Mouse (Mus musculus): Measurements from ENCODE around the gene Acp4. TPM values are rescaled to one million over a fixed set of nuclear protein-coding genes. Genes with fewer than 3 reads are reported as not detected.
"Not testable (repeated sequence)": the region's sequence is repeated elsewhere in the genome, so short reads cannot be mapped to it uniquely, and the experiment has no call there.

Acp4 gene
- polyA plus RNA-seq (2015; fragmentation: Nextera tagmentation; extraction: Ambion mirVana): not detected in 2 replicates

DNA sequence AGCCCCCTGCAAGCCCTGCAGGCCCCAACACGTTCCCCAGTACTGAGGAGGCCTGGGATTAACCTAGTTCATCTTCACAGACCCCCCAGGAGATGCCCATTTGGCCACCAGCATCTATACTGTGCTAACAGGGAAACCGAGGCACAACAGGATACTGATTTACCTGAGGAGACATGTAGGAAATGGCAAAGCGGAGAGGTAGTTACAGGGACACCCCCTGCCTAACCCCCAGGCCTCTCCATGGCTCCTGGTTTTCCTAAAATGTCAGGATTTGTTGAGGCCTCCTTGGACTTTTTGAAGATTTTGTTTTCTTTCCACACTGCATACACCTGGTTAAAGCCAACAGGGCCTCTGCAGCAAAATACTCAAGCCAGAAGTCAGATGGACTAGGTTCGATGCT is at the start of gene Acp4:
Gene Acp4 (minus strand): TSS at position 101 of the 400 bp plus-strand sequence.
- no peak within 1 kb of the TSS for H3K9ac ChIP-seq (ENCODE audit: low read length)
- H3K27ac ChIP-seq (ENCODE audit: low read length): no peak within 1 kb of the TSS
- WGBS: 70% methylated on average over 4 of the region's 4 CpGs
- peaks cover 11% of the 10 kb centered on the region; the same call in 1 of the 2 replicates for H3K36me3 ChIP-seq (ENCODE audit: control insufficient read depth, insufficient read depth)
- H3K4me1 ChIP-seq (ENCODE audit: control insufficient read depth, insufficient read depth, low read length): peaks cover 5% of the 10 kb centered on the region; the same call in 1 of the 2 replicates
- no peak within 1 kb of the TSS for H3K4me2 ChIP-seq (ENCODE audit: low read depth, low read length)
- ATAC-seq (replicated peaks; ENCODE audit: extremely low read depth, insufficient read depth, low FRiP score): no peak
- no peaks in the 10 kb centered on the region for H3K9me3 ChIP-seq (replicated peaks; ENCODE audit: control insufficient read depth, low read length)
- peaks cover 7% of the 10 kb centered on the region; the same call in 1 of the 2 replicates for H3K27me3 ChIP-seq (ENCODE audit: control insufficient read depth, insufficient read depth, low read length)
- H3K4me3 ChIP-seq (ENCODE audit: low read length): no peak within 1 kb of the TSS

GRCm38 (mm10) chr7:44306516-44307240 is 49.5 kb upstream of the Acp4 start, which contains the start of gene Clec11a:
Gene Clec11a (minus strand): TSS chr7:44306902.
- H3K4me1 ChIP-seq (ENCODE audit: control insufficient read depth, insufficient read depth, low read length): peaks cover 22% of the 10 kb centered on the region
- no peak for ATAC-seq (replicated peaks; ENCODE audit: extremely low read depth, insufficient read depth, low FRiP score)
- no peaks in the 10 kb centered on the region for H3K36me3 ChIP-seq (ENCODE audit: control insufficient read depth, insufficient read depth)
- peak within 1 kb of the TSS; percentile 74 for H3K4me3 ChIP-seq (ENCODE audit: low read length)
- H3K9me3 ChIP-seq (replicated peaks; ENCODE audit: control insufficient read depth, low read length): no peaks in the 10 kb centered on the region
- peak within 1 kb of the TSS; percentile 94 for H3K4me2 ChIP-seq (ENCODE audit: low read depth, low read length)
- 0 out of 2 replicates have a peak within 1 kb of the TSS, but pooled peaks have one; percentile 27 for H3K9ac ChIP-seq (ENCODE audit: low read length)
- WGBS: 64% methylated on average over 6 of the region's 6 CpGs
- H3K27ac ChIP-seq (ENCODE audit: low read length): peak within 1 kb of the TSS; percentile 49
- peaks cover 18% of the 10 kb centered on the region for H3K27me3 ChIP-seq (ENCODE audit: control insufficient read depth, insufficient read depth, low read length)

GRCm38 (mm10) chr7:44305686-44306085 is 48.5 kb upstream of the Acp4 start:
- H3K9me3 ChIP-seq (replicated peaks; ENCODE audit: control insufficient read depth, low read length): no peaks in the 10 kb centered on the region
- 19% methylated on average over 16 of the region's 16 CpGs for WGBS
- H3K4me3 ChIP-seq (ENCODE audit: low read length): peak overlapping the region; percentile 74
- peaks cover 10% of the 10 kb centered on the region for H3K27me3 ChIP-seq (ENCODE audit: control insufficient read depth, insufficient read depth, low read length)
- 0 out of 2 replicates have a peak overlapping the region, but pooled peaks have one; percentile 27 for H3K9ac ChIP-seq (ENCODE audit: low read length)
- peak overlapping the region; percentile 49 for H3K27ac ChIP-seq (ENCODE audit: low read length)
- no peak for ATAC-seq (replicated peaks; ENCODE audit: extremely low read depth, insufficient read depth, low FRiP score)
- no peaks in the 10 kb centered on the region for H3K36me3 ChIP-seq (ENCODE audit: control insufficient read depth, insufficient read depth)
- H3K4me1 ChIP-seq (ENCODE audit: control insufficient read depth, insufficient read depth, low read length): peaks cover 15% of the 10 kb centered on the region
- H3K4me2 ChIP-seq (ENCODE audit: low read depth, low read length): peak overlapping the region; percentile 94

DNA sequence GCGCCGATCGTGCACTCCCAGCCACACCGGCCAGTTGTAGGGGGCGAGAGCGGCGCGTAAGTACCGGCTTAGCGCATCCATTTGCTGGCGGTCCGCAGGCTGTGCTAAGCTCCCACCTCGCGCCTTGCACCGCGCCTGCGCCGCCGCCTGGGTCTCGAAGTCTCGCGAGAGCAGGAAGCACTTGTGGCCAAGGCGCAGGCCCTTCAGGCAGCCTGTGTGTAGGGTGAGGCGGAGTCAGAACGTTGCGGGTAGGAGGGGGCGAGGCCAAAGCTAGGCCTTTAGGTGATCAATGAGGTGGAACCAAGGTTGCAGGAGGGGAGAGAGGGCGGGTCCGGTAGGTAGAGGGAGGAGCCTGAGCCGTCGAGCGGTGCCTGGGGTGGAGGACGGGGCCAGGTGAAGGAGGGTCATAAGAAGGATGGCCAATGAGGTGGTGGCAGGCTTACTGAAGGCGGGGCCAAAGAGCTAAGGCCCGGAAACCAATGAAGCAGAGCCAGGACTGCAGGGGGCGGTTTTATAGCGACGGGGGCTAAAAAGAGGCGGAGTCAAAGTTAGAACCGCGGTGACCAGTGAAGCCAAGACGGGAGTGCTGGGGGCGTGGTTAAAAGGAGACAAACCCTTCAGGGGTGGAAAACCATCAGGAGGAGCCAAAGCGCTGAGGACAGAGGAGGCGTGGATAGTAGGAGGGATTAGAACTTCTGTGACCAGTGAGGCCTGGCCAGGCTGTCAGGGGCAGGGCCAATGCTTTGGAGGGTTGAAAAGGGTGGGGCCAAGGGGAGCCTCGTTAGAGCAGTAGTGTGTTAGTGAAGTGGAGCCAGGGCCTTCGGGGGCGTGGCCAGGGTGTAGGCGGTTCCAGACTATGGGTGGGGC is 47.8 kb upstream of the Acp4 start:
- Histone ChIP-seq H3K4me1 (ENCODE audit: control insufficient read depth, insufficient read depth, low read length) (peaks cover 12% of the 10 kb centered on the region), H3K4me2 (ENCODE audit: low read depth, low read length) (peak overlapping the region; percentile 94), H3K27me3 (ENCODE audit: control insufficient read depth, insufficient read depth, low read length) (peaks cover 11% of the 10 kb centered on the region), H3K9ac (ENCODE audit: low read length) (peak overlapping the region; percentile 97), H3K9me3 (replicated peaks; ENCODE audit: control insufficient read depth, low read length) (no peaks in the 10 kb centered on the region), H3K36me3 (ENCODE audit: control insufficient read depth, insufficient read depth) (no peaks in the 10 kb centered on the region), H3K4me3 (ENCODE audit: low read length) (peak overlapping the region; percentile 74), H3K27ac (ENCODE audit: low read length) (peak overlapping the region; percentile 85)
- under 1% methylated on average over 49 of the region's 49 CpGs for WGBS
- peak; percentile 92 for ATAC-seq (replicated peaks; ENCODE audit: extremely low read depth, insufficient read depth, low FRiP score)

GRCm38 (mm10) chr7:44304463-44304774 is 47.2 kb upstream of the Acp4 start:
- Histone ChIP-seq H3K4me3 (ENCODE audit: low read length) (peak overlapping the region; percentile 74), H3K4me1 (ENCODE audit: control insufficient read depth, insufficient read depth, low read length) (peaks cover 12% of the 10 kb centered on the region), H3K4me2 (ENCODE audit: low read depth, low read length) (peak overlapping the region; percentile 94), H3K27me3 (ENCODE audit: control insufficient read depth, insufficient read depth, low read length) (peaks cover 8% of the 10 kb centered on the region), H3K27ac (ENCODE audit: low read length) (peak overlapping the region; percentile 85), H3K36me3 (ENCODE audit: control insufficient read depth, insufficient read depth) (no peaks in the 10 kb centered on the region), H3K9me3 (replicated peaks; ENCODE audit: control insufficient read depth, low read length) (no peaks in the 10 kb centered on the region), H3K9ac (ENCODE audit: low read length) (peak overlapping the region; percentile 97)
- peak; percentile 15 for ATAC-seq (replicated peaks; ENCODE audit: extremely low read depth, insufficient read depth, low FRiP score)
- WGBS: 2% methylated on average over 25 of the region's 25 CpGs

GRCm38 (mm10) chr7:44303346-44304340 is 46.5 kb upstream of the Acp4 start:
- no peaks in the 10 kb centered on the region for H3K36me3 ChIP-seq (ENCODE audit: control insufficient read depth, insufficient read depth)
- H3K4me2 ChIP-seq (ENCODE audit: low read depth, low read length): peak overlapping the region; percentile 94
- no peaks in the 10 kb centered on the region for H3K9me3 ChIP-seq (replicated peaks; ENCODE audit: control insufficient read depth, low read length)
- peak overlapping the region; percentile 74 for H3K4me3 ChIP-seq (ENCODE audit: low read length)
- peak overlapping the region; percentile 97 for H3K9ac ChIP-seq (ENCODE audit: low read length)
- peaks cover 6% of the 10 kb centered on the region for H3K27me3 ChIP-seq (ENCODE audit: control insufficient read depth, insufficient read depth, low read length)
- H3K4me1 ChIP-seq (ENCODE audit: control insufficient read depth, insufficient read depth, low read length): peaks cover 12% of the 10 kb centered on the region
- peak overlapping the region; percentile 85; the same call in 1 of the 2 replicates for H3K27ac ChIP-seq (ENCODE audit: low read length)
- 88% methylated on average over 14 of the region's 14 CpGs for WGBS
- no peak for ATAC-seq (replicated peaks; ENCODE audit: extremely low read depth, insufficient read depth, low FRiP score)

DNA sequence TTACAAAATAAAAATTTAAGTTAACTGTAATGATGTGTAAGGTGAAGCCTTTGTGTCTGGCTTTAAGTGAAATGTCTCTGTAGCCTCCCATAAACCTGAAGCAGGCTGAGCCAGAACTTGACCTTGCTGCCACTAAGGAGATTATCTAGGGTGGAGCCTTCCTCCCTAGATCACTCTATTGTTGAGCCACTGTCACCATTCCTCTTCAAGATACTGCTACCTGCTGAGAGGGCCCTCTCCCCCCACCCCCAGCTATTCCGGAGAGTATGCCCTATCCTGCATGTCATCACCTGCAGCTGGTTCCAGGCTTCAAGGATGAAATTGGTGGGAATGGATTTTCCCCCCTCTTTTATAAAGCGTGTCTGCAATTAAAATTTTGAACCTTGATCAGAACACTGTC is 40.3 kb upstream of the Acp4 start:
- H3K4me1 ChIP-seq (ENCODE audit: control insufficient read depth, insufficient read depth, low read length); H3K9ac ChIP-seq (ENCODE audit: low read length); H3K4me2 ChIP-seq (ENCODE audit: low read depth, low read length); H3K36me3 ChIP-seq (ENCODE audit: control insufficient read depth, insufficient read depth); H3K4me3 ChIP-seq (ENCODE audit: low read length); H3K9me3 ChIP-seq (replicated peaks; ENCODE audit: control insufficient read depth, low read length); ATAC-seq (replicated peaks; ENCODE audit: extremely low read depth, insufficient read depth, low FRiP score); H3K27ac ChIP-seq (ENCODE audit: low read length); H3K27me3 ChIP-seq (ENCODE audit: control insufficient read depth, insufficient read depth, low read length): not testable (repeated sequence)
- WGBS: 71% methylated on average over 2 of the region's 2 CpGs

GRCm38 (mm10) chr7:44291418-44291817 is 34.2 kb upstream of the Acp4 start:
- Histone ChIP-seq H3K4me3 (ENCODE audit: low read length) (no peak overlapping the region), H3K4me1 (ENCODE audit: control insufficient read depth, insufficient read depth, low read length) (no peaks in the 10 kb centered on the region), H3K36me3 (ENCODE audit: control insufficient read depth, insufficient read depth) (no peaks in the 10 kb centered on the region), H3K27me3 (ENCODE audit: control insufficient read depth, insufficient read depth, low read length) (peaks cover 2% of the 10 kb centered on the region), H3K4me2 (ENCODE audit: low read depth, low read length) (no peak overlapping the region), H3K27ac (ENCODE audit: low read length) (no peak overlapping the region), H3K9ac (ENCODE audit: low read length) (no peak overlapping the region), H3K9me3 (replicated peaks; ENCODE audit: control insufficient read depth, low read length) (no peaks in the 10 kb centered on the region)
- 49% methylated on average over 4 of the region's 4 CpGs for WGBS
- no peak for ATAC-seq (replicated peaks; ENCODE audit: extremely low read depth, insufficient read depth, low FRiP score)
